Mouse (Mus musculus) megakaryocyte, adult 5-6 weeks (primary cell): ENCODE data around the gene Trpc3. TPM values are rescaled to one million over a fixed set of nuclear protein-coding genes. Genes with fewer than 3 reads are reported as not detected.
A peak's percentile ranks its signal among the peaks of the same experiment; 100 is the strongest.
"Not testable (repeated sequence)": the region's sequence is repeated elsewhere in the genome, so short reads cannot be mapped to it uniquely, and the experiment has no call there.

Source experiments
- ATAC-seq: 2 replicates; pipeline ENCODE4 v1.8.0; 2016; ENCODE audit warnings: mild to moderate bottlenecking, inconsistent platforms; ENCODE audit not compliant: poor library complexity, severe bottlenecking
- total RNA-seq, 2 experiments: library from RNA; stranded (forward) in 1 of 2; stranded (reverse) in 1 of 2; fragments of 153-499, 151-499 nt in 1 of 2; fragments of 221-1000, 200-1000 nt in 1 of 2; gene quantifications; 2 replicates each; pipeline versions ENCODE4 v1.2.3 to v1.2.4; 2015 to 2017

The Trpc3 gene
- total RNA-seq, 2 experiments from 2014 or later, result not detected

DNA sequence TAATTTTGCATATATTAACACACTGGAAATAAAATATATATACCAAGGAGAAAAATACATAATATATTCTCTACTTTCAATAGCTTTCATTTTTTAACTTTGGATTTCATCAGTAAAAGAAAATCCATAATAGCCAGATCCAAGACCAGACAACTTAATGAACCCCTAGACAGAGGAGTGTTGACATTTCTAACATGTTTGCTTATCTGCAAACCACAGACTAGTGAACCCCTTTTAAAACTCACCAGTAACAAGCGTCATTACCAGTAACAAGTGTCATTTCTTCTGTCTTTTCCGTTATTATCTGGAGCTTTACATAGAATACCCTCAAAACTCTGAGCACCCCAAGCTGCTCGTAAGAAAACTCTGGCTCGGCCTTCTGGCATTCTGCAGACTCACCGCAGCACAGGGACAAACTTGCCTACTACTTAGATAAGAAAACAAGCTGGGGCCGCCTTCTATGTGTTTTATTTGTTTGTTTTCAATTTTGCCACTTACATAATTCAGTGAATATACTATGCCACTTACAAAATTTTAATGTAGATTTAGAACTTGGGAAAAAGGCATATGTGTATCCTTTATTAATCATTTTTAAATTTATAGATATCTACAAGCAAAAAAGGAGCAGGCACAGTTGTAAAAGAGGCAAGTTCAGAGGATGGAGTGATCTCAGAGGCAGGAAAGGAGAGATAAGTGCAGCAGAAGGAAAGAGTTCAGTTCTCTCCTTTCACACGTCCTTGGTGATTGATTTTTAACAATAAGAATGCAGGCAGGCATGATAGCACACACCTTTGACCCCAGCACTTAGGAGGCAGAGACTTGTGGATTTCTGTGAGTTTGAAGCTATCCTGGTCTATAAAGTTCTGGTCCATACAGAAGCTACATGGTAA lies 83.8 kb downstream of the Trpc3 start:
- no peak for ATAC-seq

DNA sequence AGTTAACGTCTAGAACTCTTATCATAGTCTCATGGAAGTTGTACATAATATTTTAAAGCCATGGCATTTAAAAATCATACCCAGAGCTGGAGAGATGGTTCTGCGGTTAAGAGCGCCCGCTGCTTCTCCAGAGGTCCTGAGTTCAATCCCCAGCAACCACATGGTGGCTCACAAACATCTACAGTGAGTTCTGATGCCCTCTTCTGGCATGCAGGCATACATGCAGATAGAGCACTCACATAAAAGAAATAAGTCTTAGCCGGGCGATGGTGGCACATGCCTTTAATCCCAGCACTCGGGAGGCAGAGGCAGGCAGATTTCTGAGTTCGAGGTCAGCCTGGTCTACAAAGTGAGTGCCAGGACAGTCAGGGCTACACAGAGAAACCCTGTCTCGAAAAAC lies 90.2 kb downstream of the Trpc3 start:
- not testable (repeated sequence) for ATAC-seq

DNA sequence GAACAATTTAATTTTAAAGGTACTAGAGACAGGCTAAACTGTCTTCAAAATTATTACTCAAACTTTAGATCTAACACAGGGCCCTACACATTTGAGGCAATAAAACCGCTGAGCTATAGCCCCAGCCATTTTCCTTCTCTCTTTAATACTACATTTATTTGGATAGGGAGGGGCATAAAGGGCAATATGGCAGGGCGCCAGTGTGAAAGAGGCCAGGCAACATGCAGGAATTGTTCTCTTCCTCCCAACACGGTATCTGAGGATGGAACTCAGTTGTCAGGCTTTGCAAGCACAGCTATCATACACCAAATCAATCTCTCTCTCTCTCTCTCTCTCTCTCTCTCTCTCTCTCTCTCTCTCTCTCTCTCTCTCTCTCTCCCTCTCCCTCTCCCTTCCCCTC lies 91.2 kb downstream of the Trpc3 start:
- no peak for ATAC-seq

DNA sequence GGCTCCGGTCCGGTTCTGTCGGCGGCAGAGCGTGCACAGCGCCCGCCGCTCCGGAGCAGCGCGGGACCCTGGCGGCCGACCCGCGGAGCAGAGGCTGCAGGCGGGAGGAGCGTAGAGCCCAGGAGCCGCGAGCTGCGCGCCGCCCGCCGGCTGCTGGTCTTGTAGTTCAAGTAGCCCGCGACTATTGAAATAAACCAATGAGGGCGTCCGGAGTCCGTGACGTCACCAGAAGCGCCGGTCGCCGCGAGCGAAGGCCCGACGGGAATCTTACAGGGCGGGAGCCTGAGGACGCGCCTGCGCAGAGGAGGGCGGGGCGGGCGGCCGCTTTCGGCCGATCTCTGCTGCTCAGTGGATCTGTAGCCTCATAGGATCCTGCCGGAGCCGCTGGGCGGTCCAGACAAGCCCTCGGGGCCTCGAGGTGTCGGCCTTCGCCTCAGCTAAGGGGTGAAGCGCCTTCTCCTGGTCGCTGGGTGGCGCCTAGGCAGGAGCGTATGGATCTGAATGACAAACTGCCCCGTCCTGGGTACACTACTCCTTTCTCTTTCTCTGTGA lies 118.1 kb downstream of the Trpc3 start, which contains the start of gene Ccna2:
Gene Ccna2 (minus strand): TSS at position 324 of the 552 bp plus-strand sequence.
- ATAC-seq, result peak; percentile 96

DNA sequence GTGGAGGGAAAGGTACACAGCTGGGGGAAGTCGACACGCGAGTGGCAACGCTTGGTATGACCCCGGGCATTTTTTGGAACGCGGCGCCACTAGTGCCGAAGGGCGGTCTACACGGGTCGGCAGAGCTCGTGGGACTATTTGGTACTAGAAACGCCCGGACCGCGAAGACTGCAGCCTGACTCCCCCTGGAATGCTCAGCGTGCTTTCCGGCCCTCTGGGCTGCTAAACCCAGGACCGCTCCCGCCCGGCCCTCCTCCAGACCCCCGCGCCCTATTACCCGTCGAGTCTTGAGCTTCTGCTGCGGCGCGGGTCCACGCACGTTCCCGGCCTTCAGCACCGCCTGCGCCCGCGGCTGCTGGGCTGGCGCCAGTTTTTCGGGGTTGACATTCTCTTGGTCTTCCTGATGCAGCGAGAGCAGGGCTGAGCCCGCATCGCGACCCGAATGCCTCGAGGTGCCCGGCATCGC lies 118.6 kb downstream of the Trpc3 start:
- ATAC-seq, result no peak

Other genes with a start within 250 kb of the Trpc3 start
- gene Anxa5, start 214.3 kb downstream of the Trpc3 start, total RNA-seq (2015), result 570 and 686 TPM in 2 replicates
- gene Anxa5, start 214.3 kb downstream of the Trpc3 start, total RNA-seq (2017), result 409 and 433 TPM in 2 replicates
- 0.25 and 0.36 TPM in 2 replicates for gene 1810062G17Rik, start 214.2 kb downstream of the Trpc3 start, total RNA-seq (2015)
- 0.53 TPM in 1 of 2 replicates, not detected in the other for gene 1810062G17Rik, start 214.2 kb downstream of the Trpc3 start, total RNA-seq (2017)
- gene Gm11549, start 168.4 kb downstream of the Trpc3 start, total RNA-seq (2015), result not detected in 2 replicates
- gene Gm11549, start 168.4 kb downstream of the Trpc3 start, total RNA-seq (2017), result not detected in 2 replicates
- gene Exosc9, start 137.6 kb downstream of the Trpc3 start, total RNA-seq (2015), result 48.9 and 57.0 TPM in 2 replicates
- gene Exosc9, start 137.6 kb downstream of the Trpc3 start, total RNA-seq (2017), result 60.9 and 76.3 TPM in 2 replicates
- gene Ccna2, start 118.0 kb downstream of the Trpc3 start, total RNA-seq (2015), result 262 and 277 TPM in 2 replicates
- gene Ccna2, start 118.0 kb downstream of the Trpc3 start, total RNA-seq (2017), result 248 and 260 TPM in 2 replicates
- gene Bbs7, start 76.7 kb downstream of the Trpc3 start, total RNA-seq (2015), result 1.0 and 1.2 TPM in 2 replicates
- 4.8 TPM in 2 replicates for gene Bbs7, start 76.7 kb downstream of the Trpc3 start, total RNA-seq (2017)
- 63.4 and 87.8 TPM in 2 replicates for gene 4932438A13Rik, start 172.9 kb upstream of the Trpc3 start, total RNA-seq (2015)
- 35.7 and 50.4 TPM in 2 replicates for gene 4932438A13Rik, start 172.9 kb upstream of the Trpc3 start, total RNA-seq (2017)